Mouse (Mus musculus) testis, adult 2 months (tissue): Measurements from ENCODE around the gene Etfbkmt.

Experiments used
- CTCF ChIP-seq: fragments of 200-500 bp; IDR thresholded peaks from 2 replicates; pipeline ENCODE4 v1.5.1; 2012; ENCODE audit warnings: low read depth, mild to moderate bottlenecking, inconsistent platforms, low read length, moderate library complexity; ENCODE audit not compliant: control insufficient read depth, insufficient read depth, insufficient replicate concordance
- POLR2A ChIP-seq: fragments of 200-500 bp; IDR thresholded peaks from 2 replicates; pipeline ENCODE4 v1.6.1; 2012; ENCODE audit warnings: low read depth, mild to moderate bottlenecking, inconsistent platforms, low read length, moderate library complexity; ENCODE audit not compliant: control insufficient read depth

- TF ChIP-seq CTCF (no peak), POLR2A (peak; percentile 99)
These were observed 48.6 kb downstream of the Etfbkmt start, which contains the start of gene Amn1 for GRCm38 (mm10) chr6:149188041-149188924.
